Mouse (Mus musculus): ENCODE results near the gene Taar5. TPM values are rescaled to one million over a fixed set of nuclear protein-coding genes. Genes with fewer than 3 reads are reported as not detected.

Taar5 gene
- not detected for total RNA-seq (2021)
- long read RNA-seq, experiment 1 = 0 reads
- long read RNA-seq, experiment 2 = 0 reads

DNA sequence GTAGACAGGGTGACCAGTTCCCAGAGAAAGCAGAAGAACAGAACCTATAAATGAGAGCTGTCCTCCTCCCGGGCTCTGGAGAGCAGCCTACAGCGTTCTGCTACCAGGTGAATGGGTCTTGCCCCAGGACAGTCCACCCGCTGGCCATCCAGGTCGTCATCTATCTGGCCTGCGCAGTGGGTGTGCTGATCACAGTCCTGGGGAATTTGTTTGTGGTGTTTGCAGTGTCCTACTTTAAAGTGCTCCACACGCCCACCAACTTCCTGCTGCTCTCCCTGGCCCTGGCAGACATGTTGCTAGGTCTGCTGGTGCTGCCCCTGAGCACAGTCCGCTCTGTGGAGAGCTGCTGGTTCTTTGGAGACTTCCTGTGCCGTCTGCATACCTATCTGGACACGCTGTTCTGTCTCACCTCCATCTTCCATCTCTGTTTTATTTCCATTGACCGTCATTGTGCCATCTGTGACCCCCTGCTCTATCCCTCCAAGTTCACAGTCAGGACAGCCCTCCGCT is at the start of gene Taar5:
Gene Taar5, plus strand, starts transcription at position 51 of the 510 bp plus-strand sequence.
- intact Hi-C loops (cut with DNase I) = no loop called here
- DNase-seq = no peak

DNA sequence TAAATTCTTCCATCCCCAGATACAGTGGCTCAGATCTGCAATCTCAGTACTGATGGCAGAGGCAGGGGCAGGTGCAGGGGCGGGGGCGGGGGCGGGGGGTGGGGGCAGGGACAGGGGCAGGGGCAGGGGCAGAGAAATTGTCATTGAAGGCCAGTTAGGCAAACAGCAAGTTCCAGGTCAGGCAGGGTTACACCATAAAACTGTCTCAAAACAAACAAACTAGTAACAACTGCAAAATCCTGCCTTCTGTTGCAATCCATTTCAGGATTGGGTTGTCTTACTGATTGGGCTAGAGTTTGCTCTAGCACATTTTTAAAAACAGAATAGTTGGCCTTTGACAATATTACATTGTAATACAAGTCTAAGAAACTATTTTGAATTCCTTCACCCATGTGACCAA is 48.0 kb upstream of the Taar5 start:
- DNase-seq = no peak
- intact Hi-C loops (cut with DNase I) = no loop called here

DNA sequence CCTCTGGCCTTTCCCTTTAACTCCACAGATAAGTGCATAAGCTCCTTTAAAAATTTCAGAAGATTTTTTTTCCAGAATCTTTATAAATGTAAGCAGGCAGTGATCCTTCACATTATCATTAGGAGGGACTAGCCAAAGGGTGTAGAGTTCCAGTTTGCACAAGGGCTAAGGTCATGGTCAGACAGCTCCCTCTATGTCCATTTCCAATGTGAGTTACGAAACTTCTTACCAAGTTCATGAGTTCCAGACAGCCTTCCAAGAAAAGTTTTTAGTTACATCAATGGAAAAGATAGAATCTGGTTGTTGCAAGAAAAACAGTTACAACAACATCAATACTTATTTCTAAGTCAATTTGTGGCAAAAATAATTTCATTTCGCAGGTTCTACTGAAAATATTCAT is 46.6 kb upstream of the Taar5 start:
- DNase-seq = no peak

DNA sequence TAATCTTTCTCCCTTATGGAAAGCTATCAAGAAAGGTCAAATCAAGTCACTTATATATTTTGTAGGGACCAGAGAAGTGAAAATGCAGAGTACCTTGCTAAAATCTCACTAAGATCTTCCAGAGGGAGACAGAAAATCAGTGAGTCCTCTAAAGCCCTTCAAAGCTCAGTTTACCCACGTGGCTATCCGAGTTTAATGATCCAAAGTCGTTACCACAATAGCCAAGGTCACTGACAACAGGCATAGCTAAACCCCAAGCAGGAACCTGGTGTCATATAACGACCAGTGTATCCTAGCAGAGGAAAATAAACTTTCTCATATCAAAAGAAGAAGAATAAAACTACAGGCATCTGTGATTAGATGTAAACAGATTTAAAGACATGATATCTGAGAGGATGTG is 32.9 kb upstream of the Taar5 start:
- intact Hi-C loops (cut with DNase I) = no loop called here
- no peak for DNase-seq

More for the DNA sequence above, 46.6 kb upstream of the Taar5 start:
- intact Hi-C loops (cut with DNase I) = no loop called here

DNA sequence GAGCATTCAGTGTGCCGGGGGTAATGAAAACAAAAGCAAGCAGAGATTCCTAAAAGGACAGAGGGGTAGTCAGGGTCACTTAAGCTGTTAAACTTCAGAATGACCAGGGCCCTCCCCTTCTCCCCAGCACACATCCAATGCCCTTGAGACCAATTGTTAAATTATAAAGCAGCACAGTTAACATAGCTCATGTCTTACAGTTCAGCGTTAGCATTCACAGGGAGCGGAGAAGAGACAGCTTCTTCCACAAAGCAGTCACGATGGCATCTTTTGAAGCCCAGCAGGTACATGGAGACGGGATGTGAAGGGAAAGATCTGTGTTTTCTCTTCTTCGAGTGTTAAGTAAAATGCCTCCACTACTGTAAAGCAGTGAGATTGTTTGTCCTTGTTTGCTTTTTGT is 32.2 kb upstream of the Taar5 start, which contains the start of gene Taar2:
Gene Taar2, plus strand, starts transcription at position 261 of the 400 bp plus-strand sequence.
- intact Hi-C loops (cut with DNase I) = no loop called here
- DNase-seq = no peak

DNA sequence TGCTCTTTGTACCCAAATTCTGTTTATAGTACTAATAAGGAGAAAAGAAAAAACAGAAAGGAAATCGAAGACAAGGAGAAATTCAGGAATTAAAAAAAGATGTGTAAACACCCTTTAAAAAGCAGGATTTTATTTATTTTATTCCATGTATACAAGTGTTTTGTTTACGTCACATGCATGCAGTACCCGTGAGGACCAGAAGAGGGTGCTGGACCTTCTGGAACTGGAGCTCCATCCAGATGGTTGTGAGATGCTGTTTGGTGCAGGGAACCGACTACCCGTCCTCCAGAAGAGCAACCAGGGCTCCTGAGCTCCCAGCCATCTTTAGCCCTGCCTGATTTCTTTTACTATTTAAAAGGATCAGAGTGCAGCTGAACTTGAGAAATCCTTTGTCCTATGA is 28.0 kb upstream of the Taar5 start:
- DNase-seq = no peak
- intact Hi-C loops (cut with DNase I) = no loop called here

DNA sequence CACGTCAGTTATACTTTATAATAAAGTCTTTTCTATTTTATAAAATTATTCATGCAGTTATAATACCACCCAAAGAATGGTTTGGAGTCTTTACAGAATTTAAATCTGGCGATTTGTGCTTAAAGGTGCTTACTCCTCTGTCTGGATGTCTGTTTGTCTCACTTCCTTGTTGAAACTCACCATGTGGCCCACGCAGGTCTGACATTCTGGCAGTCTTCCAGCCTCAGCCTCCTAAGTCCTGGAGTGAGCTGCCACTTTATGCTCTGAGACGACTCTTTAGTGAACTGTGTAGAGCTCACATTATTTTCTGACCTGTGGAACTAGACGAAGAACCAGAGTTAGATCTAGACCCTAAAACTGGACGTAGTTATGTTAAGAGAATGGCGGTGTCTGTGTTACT is 22.5 kb upstream of the Taar5 start:
- DNase-seq = no peak

DNA sequence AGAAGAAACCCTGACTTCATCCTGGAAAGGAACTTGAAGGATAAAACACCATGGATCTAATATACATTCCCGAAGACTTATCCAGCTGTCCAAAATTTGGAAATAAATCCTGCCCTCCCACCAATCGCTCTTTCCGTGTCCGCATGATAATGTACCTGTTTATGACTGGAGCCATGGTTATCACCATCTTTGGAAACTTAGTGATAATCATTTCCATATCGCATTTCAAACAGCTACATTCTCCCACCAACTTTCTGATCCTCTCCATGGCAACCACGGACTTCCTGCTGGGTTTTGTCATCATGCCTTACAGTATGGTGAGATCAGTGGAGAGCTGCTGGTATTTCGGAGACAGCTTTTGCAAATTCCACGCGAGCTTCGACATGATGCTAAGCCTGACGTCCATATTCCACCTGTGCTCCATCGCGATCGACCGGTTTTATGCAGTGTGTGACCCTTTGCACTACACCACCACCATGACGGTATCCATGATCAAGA is 20.9 kb upstream of the Taar5 start, which contains the start of gene Taar3:
Gene Taar3, plus strand, starts transcription at position 51 of the 498 bp plus-strand sequence.
- intact Hi-C loops (cut with DNase I) = no loop called here
- no peak for DNase-seq

More for the DNA sequence above, 22.5 kb upstream of the Taar5 start:
- intact Hi-C loops (cut with DNase I) = no loop called here

DNA sequence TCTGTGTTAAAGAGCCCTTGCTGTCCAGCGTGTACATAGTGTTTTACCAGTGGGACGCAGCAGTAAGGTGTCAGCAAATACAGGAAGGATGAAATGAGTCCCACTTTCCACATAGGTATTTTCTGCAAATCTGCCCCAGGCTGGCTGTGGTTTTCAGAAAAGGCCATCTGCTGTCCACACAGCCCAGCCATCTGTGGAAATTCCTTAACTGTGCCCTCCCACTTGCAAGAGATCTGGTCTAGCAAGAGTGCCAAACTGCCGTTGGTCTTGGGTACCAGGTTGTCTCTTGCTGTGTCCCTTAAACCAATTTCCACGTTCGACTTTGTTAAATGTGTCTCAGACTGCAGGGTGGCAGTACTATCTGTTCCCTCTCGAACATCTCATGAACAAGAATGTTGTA is 18.8 kb upstream of the Taar5 start:
- intact Hi-C loops (cut with DNase I) = no loop called here
- no peak for DNase-seq

DNA sequence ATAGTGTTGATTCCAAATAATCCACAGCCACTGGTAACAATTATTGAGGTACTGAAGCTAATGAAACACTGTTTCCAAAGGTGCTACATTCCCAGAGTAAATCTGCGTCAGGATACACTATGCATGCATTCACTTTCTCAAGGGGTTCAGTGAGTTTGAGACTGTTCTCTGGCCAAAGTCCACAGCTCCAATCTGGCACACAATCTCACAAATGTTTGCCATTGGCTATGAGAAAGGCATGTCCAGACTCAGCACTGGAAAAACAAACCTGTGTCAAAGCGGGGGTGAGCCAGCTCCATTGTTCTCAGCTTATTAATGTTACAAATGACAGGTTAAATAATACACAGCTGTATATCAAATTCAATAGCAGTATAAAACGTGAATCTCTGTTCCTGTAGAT is 11.4 kb upstream of the Taar5 start:
- intact Hi-C loops (cut with DNase I) = no loop called here

DNA sequence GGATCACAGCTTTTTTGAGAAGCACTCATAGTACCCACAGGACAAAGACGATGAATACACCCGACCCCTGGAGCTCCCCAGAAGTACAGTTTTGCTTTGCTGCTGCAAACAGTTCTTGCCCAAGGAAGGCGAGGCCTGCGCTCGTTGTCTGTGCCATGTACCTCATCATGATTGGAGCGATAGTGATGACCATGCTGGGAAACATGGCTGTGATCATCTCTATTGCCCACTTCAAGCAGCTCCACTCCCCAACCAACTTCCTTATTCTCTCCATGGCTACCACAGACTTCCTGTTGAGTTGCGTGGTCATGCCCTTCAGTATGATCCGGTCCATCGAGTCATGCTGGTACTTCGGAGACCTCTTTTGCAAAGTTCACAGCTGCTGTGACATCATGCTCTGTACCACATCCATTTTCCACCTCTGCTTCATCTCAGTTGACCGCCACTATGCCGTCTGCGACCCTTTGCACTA is 10.0 kb upstream of the Taar5 start, which contains the start of gene Taar4:
Gene Taar4, plus strand, starts transcription at position 51 of the 472 bp plus-strand sequence.
- intact Hi-C loops (cut with DNase I) = no loop called here

More for the DNA sequence above, 11.4 kb upstream of the Taar5 start:
- DNase-seq = no peak

DNA sequence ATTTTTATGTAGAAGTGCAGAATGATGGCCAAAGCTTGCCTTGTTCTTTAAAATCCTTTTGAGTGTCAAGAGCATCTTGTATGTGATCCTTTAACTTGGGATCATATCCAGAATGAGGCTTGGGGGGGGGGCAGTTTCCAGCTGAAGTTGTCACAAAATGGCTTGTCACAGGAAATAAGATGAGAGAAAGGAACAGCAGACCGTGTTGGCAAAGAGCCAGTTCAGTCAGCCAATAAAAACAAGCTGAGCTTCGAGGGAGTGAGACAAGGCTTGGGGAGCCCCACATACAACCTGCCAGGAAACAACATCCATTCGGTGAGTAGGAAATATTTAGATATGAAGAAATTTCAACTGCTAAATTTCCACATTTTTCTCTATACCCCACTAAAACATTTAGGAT is 7.1 kb upstream of the Taar5 start:
- intact Hi-C loops (cut with DNase I) = no loop called here
- DNase-seq = peak in 1 of 2 experiments; percentile 18

More for the DNA sequence above, 10.0 kb upstream of the Taar5 start, which contains the start of gene Taar4:
- no peak for DNase-seq

DNA sequence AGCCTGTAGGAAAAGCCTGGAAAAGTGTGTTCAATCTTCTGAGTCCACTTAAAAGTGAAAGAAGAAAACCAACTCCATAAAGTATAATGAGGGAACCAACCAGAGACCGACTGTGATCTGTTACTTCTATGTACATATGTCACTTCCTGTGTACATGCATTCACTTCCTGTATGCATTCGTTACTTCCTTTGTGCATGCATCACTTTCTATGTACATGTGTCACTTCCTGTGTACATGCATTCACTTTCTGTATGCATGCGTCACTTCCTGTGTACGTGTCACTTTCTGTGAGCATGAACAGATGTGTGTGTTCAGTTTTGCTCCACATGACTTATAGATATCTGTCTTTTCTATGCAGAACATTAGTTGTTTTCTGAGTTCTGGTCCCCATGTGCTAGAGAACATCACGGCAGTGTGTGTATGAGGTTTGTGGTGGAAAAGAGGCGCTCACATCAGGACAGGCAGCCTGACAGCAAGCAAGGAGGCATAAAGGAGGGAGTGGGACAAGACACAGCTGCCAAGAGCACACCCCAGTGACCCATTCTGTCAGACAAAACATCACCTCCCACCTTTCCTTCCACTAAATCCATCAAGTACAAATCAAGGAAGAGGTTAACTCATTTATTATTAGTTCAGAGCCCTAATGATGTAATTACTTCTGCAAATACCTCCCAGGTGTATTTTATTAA is 5.4 kb upstream of the Taar5 start:
- DNase-seq = no peak
- intact Hi-C loops (cut with DNase I) = no loop called here

DNA sequence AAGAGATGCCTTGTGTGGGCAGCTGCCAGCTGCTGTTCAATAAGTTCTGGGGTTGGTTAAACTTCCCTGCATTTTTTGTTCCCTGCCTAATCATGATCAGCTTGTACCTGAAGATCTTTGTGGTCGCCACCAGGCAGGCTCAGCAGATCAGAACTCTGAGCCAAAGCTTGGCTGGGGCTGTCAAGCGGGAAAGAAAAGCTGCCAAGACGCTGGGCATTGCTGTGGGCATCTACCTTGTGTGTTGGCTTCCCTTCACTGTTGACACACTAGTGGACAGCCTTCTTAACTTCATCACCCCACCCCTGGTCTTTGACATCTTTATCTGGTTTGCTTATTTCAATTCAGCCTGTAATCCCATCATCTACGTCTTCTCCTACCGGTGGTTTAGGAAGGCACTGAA is 750 bp downstream of the Taar5 start:
- intact Hi-C loops (cut with DNase I) = no loop called here

DNA sequence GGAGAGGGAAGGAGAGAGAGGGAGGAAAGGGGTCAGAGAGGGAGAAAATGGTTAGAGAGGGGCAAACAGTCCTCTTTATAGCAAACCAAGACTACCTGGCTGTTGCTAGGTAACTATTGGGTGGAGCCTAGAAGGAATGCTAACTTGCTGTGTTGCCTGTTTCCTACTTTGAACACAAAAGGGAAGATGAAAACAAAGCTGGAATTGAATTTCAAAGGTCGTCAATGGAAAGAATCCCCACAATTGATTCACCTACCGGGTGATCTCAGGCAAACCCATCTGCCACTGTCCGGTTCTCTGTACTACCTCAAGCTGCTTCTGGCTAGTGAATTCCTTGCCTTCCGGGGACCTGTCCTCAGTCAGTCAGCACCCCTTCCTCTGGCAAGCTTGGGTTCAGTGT is 7.5 kb downstream of the Taar5 start:
- no peak for DNase-seq
- intact Hi-C loops (cut with DNase I) = loop anchor here (2.0 to 5.0 kb wide), 4 partner anchors 103 to 321 kb away; no protein-coding TSS in a partner anchor

More for the DNA sequence above, 750 bp downstream of the Taar5 start:
- no peak for DNase-seq

DNA sequence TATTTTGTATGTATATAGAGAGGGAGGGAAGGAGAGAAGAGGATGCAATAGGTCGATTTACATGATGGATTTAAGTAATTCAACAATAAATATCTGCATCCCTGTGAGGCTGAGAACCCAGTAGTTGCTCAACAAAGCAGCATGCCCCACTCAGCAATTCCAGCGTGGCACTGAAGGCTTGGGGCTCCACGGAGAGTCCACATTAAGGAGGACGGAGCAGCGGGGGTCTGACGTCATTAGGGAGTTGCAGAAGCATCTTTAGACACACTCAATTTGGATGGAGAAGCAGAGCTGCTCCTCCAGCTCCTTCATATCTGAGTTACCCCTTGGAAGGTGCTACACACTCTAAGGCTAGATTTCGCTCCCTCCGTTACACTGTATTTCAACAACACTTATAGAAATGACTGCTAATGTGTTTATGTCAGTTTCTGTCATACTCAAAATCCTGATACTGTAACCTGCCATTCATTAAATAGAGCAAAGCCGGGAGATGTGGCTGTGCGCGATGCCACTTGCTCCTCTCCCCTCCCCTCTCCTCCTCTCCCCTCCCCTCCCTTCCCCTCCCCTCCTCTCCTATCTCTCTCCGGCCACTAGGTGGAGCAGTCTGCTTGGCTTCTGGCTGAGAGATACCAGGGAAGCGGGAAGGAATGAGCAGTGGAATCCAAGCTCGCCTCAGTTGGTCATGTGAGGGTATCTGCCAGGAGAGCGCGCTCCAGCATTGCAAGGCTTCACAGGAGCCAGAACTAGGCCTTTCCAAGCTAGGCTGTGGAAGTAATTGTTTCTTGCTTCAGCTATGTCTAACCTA is 8.6 kb downstream of the Taar5 start:
- peak; percentile 70 to 84 for DNase-seq
- intact Hi-C loops (cut with DNase I) = loop anchor here (2.0 to 5.0 kb wide), 4 partner anchors 102 to 320 kb away; no protein-coding TSS in a partner anchor

DNA sequence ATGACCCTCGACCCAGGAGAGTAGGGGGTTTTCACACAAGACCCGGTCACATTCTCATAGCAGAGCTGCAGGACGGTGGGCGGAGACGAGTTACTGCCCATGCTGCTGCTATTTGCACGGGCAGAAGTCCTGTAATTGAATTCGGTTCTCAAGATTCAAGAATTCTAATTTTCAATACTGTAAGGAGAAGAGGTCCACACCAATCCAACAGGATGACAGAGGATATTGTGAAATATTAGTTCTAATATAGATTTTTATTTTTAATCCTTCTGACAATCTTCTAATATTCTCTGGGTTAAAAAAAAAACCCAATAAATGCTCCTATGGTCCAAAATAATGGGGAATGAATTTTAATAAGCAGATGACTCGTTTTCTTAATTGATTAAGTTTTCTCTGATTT is 15.0 kb downstream of the Taar5 start, which contains the start of gene Taar6:
Gene Taar6, minus strand, starts transcription at position 101 of the 400 bp plus-strand sequence.
- intact Hi-C loops (cut with DNase I) = no loop called here
- DNase-seq = no peak

DNA sequence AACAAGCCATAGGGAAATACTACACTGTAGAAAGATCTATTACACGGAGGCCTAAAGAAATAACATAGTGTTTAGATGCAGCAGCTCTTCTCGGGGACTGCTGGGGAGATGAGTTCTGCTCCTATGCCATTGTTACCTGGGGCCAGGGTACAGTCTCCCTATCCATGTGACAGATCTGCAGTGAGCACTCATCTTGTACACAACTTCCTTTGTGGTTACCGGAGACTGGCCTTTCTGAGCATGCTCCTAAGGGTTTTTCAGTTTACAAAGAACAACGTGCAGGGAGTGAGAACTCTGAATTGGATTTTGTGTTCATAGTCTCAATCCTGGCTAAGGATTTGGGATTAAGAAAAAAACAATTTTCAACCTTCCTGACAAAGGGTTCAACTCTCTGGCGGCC is 15.9 kb downstream of the Taar5 start:
- intact Hi-C loops (cut with DNase I) = no loop called here
- no peak for DNase-seq

DNA sequence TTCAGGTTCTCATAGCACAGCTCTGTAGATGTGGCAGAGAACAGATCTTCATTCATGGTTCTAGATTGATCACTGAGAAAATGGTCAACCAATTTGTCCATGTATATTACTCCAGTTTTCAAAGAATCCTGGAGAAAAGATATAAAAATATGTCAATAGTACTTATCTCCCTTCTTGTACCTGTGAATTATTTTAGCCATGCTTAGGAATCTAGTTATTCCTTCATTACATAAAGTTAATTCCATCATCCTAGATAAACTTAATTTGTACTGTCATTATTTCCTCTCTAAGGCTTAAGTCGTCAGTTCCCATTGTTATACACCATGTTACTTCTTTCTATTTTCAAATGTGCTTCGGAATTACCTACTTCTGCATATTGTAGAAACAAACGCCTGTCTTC is 22.9 kb downstream of the Taar5 start, which contains the start of gene Taar7a:
Gene Taar7a, minus strand, starts transcription at position 101 of the 400 bp plus-strand sequence.
- intact Hi-C loops (cut with DNase I) = no loop called here
- DNase-seq = no peak

DNA sequence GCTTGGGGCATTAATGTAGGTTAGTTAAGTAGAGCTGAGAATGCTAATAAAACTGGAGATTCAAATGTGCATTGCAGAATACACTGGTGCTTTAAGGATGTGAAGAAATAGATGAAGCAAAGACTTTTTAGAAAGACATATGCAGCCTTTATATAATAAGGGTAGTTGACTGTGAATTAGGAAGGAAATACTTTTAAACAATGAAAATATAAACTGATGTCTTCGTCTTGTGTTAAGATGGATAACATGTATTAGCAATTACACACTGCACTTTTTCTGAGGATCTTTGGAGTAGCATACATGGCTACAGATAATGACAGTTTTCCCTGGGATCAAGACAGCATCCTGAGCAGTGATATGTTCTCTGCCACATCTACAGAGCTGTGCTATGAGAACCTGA is 29.1 kb downstream of the Taar5 start, which contains the start of gene Taar7b:
Gene Taar7b, plus strand, starts transcription at position 301 of the 400 bp plus-strand sequence.
- DNase-seq = no peak
- intact Hi-C loops (cut with DNase I) = no loop called here
